ENCODE assay signal across 16 mouse cellular contexts in the genomic region with DNA sequence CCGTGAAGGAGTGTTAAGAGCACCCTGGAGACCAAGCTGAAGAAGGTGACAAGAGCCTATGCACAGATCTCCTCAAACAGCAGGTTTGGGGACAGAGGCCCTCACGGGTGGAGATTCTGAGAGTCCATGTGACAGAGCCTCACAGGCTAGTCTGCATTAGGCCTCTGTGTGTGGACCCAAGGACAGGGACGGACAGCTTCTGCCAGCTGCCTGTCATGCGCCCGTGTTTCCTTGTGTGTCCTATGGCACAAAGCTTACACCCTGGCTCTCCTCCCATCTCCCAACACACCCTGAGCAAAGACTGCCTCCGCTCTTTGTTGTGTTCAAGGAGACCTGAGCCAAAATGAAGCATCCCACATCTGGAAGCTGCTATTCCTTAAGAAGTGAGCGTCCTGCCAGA.
"Had no signal": no experiment of that assay in that cellular context is flagged by ENCODE, and none has a peak within 500 bp of the region (broad histone marks: within the 10 kb centered on the region; RNA-seq: fewer than 3 reads in every experiment).

No protein-coding gene starts in this region.

- H3K4me2 ChIP-seq: limb, embryonic 13.5 days; lung, embryonic 14.5 days; midbrain, embryonic 13.5 days had no signal

- H3K4me1 ChIP-seq: midbrain, embryonic 13.5 days had no signal

- ATAC-seq: liver, postnatal 0 days; midbrain, embryonic 13.5 days had no signal

- H3K9ac ChIP-seq: limb, embryonic 13.5 days; liver, embryonic 14.5 days; liver, postnatal 0 days; lung, embryonic 14.5 days; midbrain, embryonic 13.5 days had no signal

- DNase-seq: kidney, adult 9 months; kidney, postnatal 14 days; left cerebral cortex, postnatal 4 days; liver; liver, postnatal 0 days; lung, embryonic 14.5 days; lung, postnatal 36 days; thymus, adult 2 months; thymus, postnatal 14 days; thymus, postnatal 4 days had no signal

- H3K27me3 ChIP-seq: limb, embryonic 13.5 days; megakaryocyte, embryonic 14.5 days; midbrain, embryonic 13.5 days had no signal

- H3K27ac ChIP-seq: limb, embryonic 13.5 days; liver, embryonic 14.5 days; midbrain, embryonic 10.5 days; midbrain, embryonic 13.5 days; stomach, postnatal 0 days had no signal

- H3K36me3 ChIP-seq: limb, embryonic 13.5 days; midbrain, embryonic 10.5 days; midbrain, embryonic 13.5 days had no signal

- H3K4me3 ChIP-seq: limb, embryonic 13.5 days; megakaryocyte, embryonic 14.5 days; midbrain, embryonic 10.5 days; midbrain, embryonic 13.5 days had no signal

- H3K9me3 ChIP-seq: limb, embryonic 13.5 days; megakaryocyte, embryonic 14.5 days; midbrain, embryonic 10.5 days; midbrain, embryonic 13.5 days had no signal
